Mouse (Mus musculus) ES-E14 (cell line): ENCODE measurements around the gene Kdm5a. TPM values are rescaled to one million over a fixed set of nuclear protein-coding genes. Genes with fewer than 3 reads are reported as not detected.

Experiments
- DNase-seq: peaks from one replicate; pipeline ENCODE4 v3.0.0-alpha.2; 2013; ENCODE audit warnings: low read depth, low spot score
- H3K27ac ChIP-seq: 2 replicates; pipeline ENCODE4 v1.5.1; 2012; ENCODE audit warnings: low read depth, mild to moderate bottlenecking, low read length, moderate library complexity, mixed read lengths; ENCODE audit not compliant: poor library complexity, insufficient read depth, severe bottlenecking
- H3K36me3 ChIP-seq: 2 replicates; pipeline ENCODE4 v1.6.1; 2012; ENCODE audit warnings: mild to moderate bottlenecking, low read length, moderate library complexity, mixed read lengths; ENCODE audit not compliant: control insufficient read depth, poor library complexity, insufficient read depth, severe bottlenecking
- H3K4me1 ChIP-seq, 2 experiments: fragments of 150-350 bp in 1 of 2; sonication (generic) in 1 of 2; 2 replicates each; pipeline ENCODE4 v1.6.1; 2012; ENCODE audit warnings: low read length in 2 of 2, mild to moderate bottlenecking in 1 of 2, mixed read lengths in 1 of 2; ENCODE audit not compliant: control insufficient read depth in 2 of 2, insufficient read depth in 2 of 2, poor library complexity in 1 of 2
- H3K4me3 ChIP-seq, 2 experiments: fragments of 150-350 bp in 1 of 2; sonication (generic) in 1 of 2; 2 replicates each; pipeline ENCODE4 v1.5.1; 2012; ENCODE audit warnings: low read length in 2 of 2, low read depth in 1 of 2, mild to moderate bottlenecking in 1 of 2, mixed read lengths in 1 of 2; ENCODE audit not compliant: insufficient read depth in 1 of 2, poor library complexity in 1 of 2, severe bottlenecking in 1 of 2
- H3K9ac ChIP-seq: 2 replicates; pipeline ENCODE4 v1.6.1; 2012; ENCODE audit warnings: low read depth, mild to moderate bottlenecking, low read length, mixed read lengths; ENCODE audit not compliant: poor library complexity, insufficient read depth, severe bottlenecking
- H3K9me3 ChIP-seq: fragments of 150-350 bp; sonication (generic); 2 replicates; pipeline ENCODE4 v1.6.1; 2012; ENCODE audit warnings: low read depth, mild to moderate bottlenecking, low read length; ENCODE audit not compliant: control insufficient read depth, insufficient read depth
- CHD2 ChIP-seq: IDR thresholded peaks from 2 replicates; pipeline ENCODE4 v1.6.1; 2014; ENCODE audit warnings: mild to moderate bottlenecking, low read depth, low read length, inconsistent platforms
- HCFC1 ChIP-seq: IDR thresholded peaks from 2 replicates; pipeline ENCODE4 v1.6.1; 2012; ENCODE audit warnings: low read length, inconsistent platforms, borderline replicate concordance; ENCODE audit not compliant: insufficient read depth
- MAFK ChIP-seq: IDR thresholded peaks from 2 replicates; pipeline ENCODE4 v1.6.1; 2014; ENCODE audit warnings: mild to moderate bottlenecking, low read depth, low read length, inconsistent platforms; ENCODE audit not compliant: insufficient read depth
- ZC3H11A ChIP-seq: IDR thresholded peaks from 2 replicates; pipeline ENCODE4 v1.6.1; 2012; ENCODE audit warnings: low read depth, mild to moderate bottlenecking, inconsistent platforms, low read length, borderline replicate concordance
- ZNF384 ChIP-seq: IDR thresholded peaks from 2 replicates; pipeline ENCODE4 v1.6.1; 2012; ENCODE audit warnings: low read depth, low read length, inconsistent platforms
- in situ Hi-C, 2 experiments: fragments of 600-800 bp; cut with MboI; formaldehyde crosslinking; loops; one replicate each; pipeline ENCODE4 v1.15.1; 2025; ENCODE audit warnings: low sequenced_read_pairs in 2 of 2, inconsistent platforms in 1 of 2; ENCODE audit not compliant: unreplicated experiment in 2 of 2
- total RNA-seq: library from RNA; depleted of rRNA; stranded (reverse); fragments of 300-350 nt; gene quantifications from 2 replicates; pipeline ENCODE4 v1.2.3, GENCODE M21; 2012

The Kdm5a gene
- total RNA-seq, 1 experiment: 53.3 TPM

- Histone ChIP-seq H3K36me3 (peaks cover 5% of the 10 kb centered on the region), H3K27ac (no peak overlapping the region), H3K9ac (no peak overlapping the region), H3K4me3 (no peak overlapping the region), H3K4me1 (no peaks in the 10 kb centered on the region), H3K9me3 (no peaks in the 10 kb centered on the region)
- DNase-seq: no peak
- in situ Hi-C loops: no loop called here
- no peak for TF ChIP-seq CHD2
- no peak for TF ChIP-seq MAFK
- TF ChIP-seq ZC3H11A: no peak
- no peak for TF ChIP-seq HCFC1
- TF ChIP-seq ZNF384: no peak
Measured at GRCm38 (mm10) chr6:120443363-120444355, 79.7 kb downstream of the Kdm5a start.

GRCm38 (mm10) chr6:120450208-120450607 lies 86.3 kb downstream of the Kdm5a start:
- Histone ChIP-seq H3K36me3 (no peaks in the 10 kb centered on the region), H3K9me3 (no peaks in the 10 kb centered on the region), H3K4me3 (no peak overlapping the region), H3K27ac (no peak overlapping the region), H3K9ac (no peak overlapping the region), H3K4me1 (no peaks in the 10 kb centered on the region)
- no peak for TF ChIP-seq HCFC1
- no peak for TF ChIP-seq ZNF384
- TF ChIP-seq CHD2: no peak
- no peak for TF ChIP-seq ZC3H11A
- no peak for TF ChIP-seq MAFK
- in situ Hi-C loops: no loop called here
- no peak for DNase-seq

- Histone ChIP-seq H3K4me3 (no peak overlapping the region), H3K27ac (no peak overlapping the region), H3K9ac (no peak overlapping the region), H3K4me1 (no peaks in the 10 kb centered on the region), H3K9me3 (no peaks in the 10 kb centered on the region), H3K36me3 (no peaks in the 10 kb centered on the region)
- no peak for DNase-seq
- TF ChIP-seq ZNF384: no peak
- TF ChIP-seq HCFC1: no peak
- no peak for TF ChIP-seq ZC3H11A
- TF ChIP-seq CHD2: no peak
- TF ChIP-seq MAFK: no peak
- in situ Hi-C loops: no loop called here
Measured at GRCm38 (mm10) chr6:120452384-120453102, 88.6 kb downstream of the Kdm5a start.

GRCm38 (mm10) chr6:120453103-120453445 lies 89.2 kb downstream of the Kdm5a start:
- no peaks in the 10 kb centered on the region for H3K4me1 ChIP-seq
- H3K27ac ChIP-seq: no peak overlapping the region
- H3K9ac ChIP-seq: no peak overlapping the region
- in situ Hi-C loops: no loop called here
- no peaks in the 10 kb centered on the region for H3K36me3 ChIP-seq
- H3K9me3 ChIP-seq: no peaks in the 10 kb centered on the region
- TF ChIP-seq ZNF384: no peak
- no peak for TF ChIP-seq HCFC1
- TF ChIP-seq ZC3H11A: no peak
- TF ChIP-seq CHD2: no peak
- no peak for TF ChIP-seq MAFK
- no peak overlapping the region for H3K4me3 ChIP-seq
- DNase-seq: no peak
